Mouse (Mus musculus) large intestine, adult 2 months (tissue): Measurements from ENCODE around the gene Pard3b. TPM values are rescaled to one million over a fixed set of nuclear protein-coding genes. Genes with fewer than 3 reads are reported as not detected.

Source experiments
- DNase-seq: peaks from one replicate; pipeline ENCODE4 v3.0.0-alpha.2; 2012; ENCODE audit warnings: low read depth, low spot score
- WGBS: fragments of 180-500 bp; shearing (Covaris S2); methylation state at CpG from one replicate; pipeline ENCODE4 v1.1.7; 2018; 5-methylcytosine and 5-hydroxymethylcytosine counted together
- polyA plus RNA-seq: library from polyadenylated mRNA; depleted of rRNA; stranded (reverse); fragments of >200 nt; gene quantifications from 2 replicates; pipeline ENCODE4 v1.2.3, GENCODE M21; 2012

Gene Pard3b
- polyA plus RNA-seq, 1 experiment, result 1.9 TPM

DNA sequence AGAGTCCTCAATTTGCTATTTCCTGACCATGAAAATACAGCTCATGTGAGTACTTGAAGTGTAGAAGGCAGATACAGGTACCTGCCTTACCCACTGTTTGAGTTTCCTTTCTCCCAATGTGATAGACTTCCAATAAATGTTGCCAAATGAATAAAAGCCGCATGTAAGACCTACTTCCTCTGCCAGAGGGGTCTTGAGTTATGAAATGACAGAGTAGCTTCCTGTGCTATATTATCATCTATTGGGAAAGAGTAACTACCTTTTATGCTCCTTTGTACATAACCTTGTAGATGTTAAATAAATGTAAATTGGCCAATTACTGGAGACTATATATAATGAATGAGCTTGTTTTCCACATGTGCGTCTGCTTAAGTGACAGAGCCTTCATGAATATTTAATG is 574.7 kb downstream of the Pard3b start:
- DNase-seq, result no peak
- 90% methylated on average over 2 of the region's 2 CpGs for WGBS

DNA sequence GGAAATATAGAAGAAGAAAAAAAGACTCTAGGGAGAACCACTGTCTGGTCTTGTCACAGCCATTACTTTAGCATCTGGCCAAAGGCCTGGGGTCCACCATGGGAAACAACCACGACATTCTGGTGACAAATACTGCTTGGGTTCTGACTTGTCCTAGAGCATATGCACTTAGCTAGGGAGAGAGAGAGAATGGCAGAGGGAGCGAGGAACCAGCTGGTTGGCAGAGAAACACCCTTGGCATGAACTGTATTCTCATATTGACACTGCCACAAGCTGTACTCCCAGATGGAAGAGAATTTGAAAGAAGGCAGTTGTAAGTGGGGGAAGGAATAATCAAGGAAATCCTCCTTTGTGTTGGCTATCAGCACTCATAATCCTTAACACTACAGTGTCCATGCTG is 577.2 kb downstream of the Pard3b start:
- DNase-seq, result peak; percentile 10
- WGBS, result 63% methylated on average over 2 of the region's 2 CpGs

DNA sequence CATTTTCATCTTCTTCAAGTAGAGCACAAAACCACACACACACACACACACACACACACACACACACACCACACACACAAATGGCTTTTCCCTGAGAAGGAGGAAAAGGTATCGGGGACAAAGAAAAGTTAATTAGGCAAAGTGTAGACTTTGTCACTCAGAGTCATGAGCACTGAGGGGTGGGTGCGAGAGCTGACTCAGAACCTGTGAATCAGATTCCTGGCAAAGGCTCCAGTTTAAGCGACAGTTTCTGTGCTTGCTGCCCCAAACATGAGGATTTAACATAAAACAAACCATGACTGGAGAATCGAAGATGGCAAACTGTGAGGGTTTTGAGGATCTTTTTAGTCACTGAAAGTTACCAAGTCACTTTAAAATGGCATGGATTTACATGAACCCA is 577.9 kb downstream of the Pard3b start:
- 85% methylated on average over 4 of the region's 4 CpGs for WGBS
- no peak for DNase-seq

DNA sequence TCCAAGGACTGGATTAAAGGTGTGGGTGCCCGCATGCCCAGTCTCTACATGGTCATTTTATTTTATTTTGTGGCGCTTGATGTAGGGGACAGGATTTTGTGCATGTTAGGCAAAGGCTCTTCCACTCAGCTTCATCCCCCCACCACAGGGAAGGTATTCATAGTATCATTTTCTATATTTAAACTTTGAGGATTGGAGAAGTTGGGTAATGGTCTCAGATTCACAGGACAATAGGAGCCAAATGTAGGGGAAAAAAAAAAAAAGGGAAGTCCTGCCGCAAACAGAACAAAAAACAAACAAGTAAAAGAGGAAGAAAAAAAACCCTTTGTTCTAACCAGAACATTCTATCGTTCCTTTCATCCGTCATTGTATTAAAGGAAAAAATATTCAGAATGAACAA is 590.5 kb downstream of the Pard3b start:
- 86% methylated on average over 5 of the region's 5 CpGs for WGBS
- no peak for DNase-seq

DNA sequence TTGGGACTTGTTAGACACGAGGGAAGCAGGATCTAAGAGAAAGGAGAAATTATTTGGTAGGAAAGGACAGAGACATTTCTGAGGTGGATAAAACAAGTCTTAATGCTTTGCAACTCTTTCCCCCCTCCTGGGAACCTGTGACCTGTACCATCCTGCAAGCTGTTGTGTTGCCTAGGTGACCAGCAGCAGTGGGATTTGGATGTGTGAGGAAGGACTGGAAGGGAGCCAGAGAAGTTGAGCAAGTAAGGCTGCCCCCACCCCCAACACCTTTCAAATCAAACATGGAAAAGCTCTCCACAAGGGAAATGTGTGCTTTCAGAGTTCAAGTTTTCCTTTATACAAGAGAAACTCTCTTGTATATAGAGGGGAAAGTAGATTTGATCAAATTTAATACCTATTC is 595.4 kb downstream of the Pard3b start:
- WGBS, result 71% methylated on average over 1 of the region's 1 CpGs

DNA sequence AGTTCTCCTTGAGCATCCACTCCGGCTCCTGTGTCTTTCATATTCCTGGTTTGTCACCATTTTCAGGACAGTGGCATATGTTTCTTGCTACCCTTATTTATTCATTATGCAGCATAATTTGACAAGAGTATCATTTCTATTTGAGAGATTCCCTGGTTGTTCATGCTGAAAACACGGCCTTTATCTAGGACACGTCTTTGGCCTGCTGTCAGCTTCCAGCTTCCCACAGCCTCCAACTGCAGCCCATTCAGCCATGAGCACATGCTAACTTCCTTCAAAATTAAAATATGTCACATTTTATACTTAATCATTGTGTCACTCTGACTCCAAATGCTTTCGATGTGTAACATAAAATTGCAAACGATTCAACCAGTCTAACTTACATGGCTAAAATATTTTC is 596.5 kb downstream of the Pard3b start:
- 92% methylated on average over 5 of the region's 5 CpGs for WGBS
- no peak for DNase-seq

More for the DNA sequence above, 595.4 kb downstream of the Pard3b start:
- DNase-seq, result no peak

DNA sequence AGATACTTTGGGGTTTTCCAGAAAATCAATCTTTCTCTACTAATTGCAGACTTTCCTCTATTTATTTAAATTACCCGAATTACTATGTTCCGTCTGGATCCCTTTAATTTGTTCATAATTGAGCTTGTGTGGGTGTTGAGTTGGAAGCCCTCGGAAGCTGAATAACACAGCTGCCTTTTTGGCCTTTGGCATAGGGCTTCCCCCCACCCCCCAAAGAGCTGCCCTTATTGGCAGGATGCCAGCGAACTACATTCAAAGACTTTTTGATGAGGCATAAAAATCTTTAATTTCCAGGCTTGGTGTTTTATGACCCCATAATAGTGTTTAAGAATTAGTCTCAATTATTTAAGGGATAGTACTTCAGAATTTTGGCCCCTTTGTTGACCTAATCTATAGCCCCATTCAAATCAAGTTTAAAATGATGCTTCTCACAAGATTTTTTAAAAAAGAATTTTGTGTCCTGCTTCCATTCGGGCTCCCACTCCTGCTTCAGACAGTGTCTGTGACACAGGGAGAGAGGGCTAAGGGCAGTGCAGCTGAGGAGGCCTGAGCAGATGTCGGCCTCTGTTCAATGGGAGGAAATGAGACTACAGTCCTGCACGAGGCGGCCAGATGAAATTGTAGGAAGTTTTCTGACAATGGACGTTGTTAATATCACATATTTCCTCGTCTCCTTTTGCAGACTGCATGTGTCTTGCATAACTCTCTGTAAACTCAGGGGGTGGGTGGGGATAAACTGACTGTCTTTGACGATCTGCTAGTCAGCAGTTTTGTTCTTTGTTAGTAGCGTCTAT is 605.8 kb downstream of the Pard3b start:
- WGBS, result 47% methylated on average over 12 of the region's 12 CpGs

DNA sequence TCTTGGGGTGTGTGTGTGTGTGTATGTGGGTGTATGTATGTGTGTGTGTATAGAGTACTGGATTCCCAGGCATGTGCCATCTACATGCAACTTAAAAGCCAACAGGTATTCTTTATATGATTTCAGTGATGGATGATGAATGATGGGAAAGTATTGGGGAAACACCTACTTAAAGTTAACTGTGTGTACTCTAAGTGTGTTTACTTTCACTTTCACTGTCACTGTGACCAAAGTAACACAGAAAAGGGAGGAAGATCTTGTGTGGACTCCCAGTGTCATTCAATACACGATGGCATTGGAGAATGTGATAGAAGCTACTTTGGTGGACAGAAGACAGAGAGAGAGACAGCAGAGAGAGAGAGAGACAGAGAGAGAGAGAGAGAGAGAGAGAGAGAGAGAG is 613.8 kb downstream of the Pard3b start:
- WGBS, result 44% methylated on average over 1 of the region's 1 CpGs
- DNase-seq, result no peak

More for the DNA sequence above, 605.8 kb downstream of the Pard3b start:
- DNase-seq, result no peak

DNA sequence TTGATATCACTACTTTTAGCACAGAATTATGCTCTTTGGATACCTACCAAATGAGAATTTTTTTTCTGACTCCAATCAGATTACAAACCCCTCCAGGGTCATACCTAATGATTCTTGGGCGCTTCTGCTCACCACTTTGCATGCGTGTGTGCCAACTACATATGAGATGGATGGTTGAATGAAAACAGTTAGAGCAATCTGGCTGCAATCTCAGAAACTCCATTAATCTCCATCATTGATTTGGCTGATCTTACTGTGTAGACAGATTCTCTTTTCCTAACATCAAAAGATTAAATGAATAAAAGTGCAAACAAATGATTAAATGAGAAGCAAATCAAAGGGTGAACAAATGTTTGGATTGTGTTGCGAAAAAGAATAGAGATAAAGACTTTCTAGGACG is 615.7 kb downstream of the Pard3b start:
- WGBS, result 91% methylated on average over 4 of the region's 4 CpGs
- DNase-seq, result no peak

DNA sequence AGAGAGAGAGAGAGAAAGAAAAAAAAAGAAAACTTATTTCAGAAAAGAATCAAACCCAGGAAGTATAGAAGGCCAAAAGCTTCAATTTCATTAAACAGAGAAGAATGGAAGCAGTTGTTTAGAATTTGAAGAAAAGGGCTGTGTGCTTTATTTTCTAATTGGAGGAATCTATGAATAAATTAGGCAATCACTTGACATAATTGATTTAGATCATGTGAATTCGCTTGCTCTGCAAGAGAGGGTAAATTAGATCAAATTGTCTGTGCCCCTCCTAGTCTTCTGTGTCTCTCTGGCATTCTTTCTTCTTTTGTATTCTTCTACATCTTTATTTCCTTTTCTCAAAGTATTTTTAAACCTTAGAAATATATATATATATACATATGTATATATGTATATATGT is 616.3 kb downstream of the Pard3b start:
- DNase-seq, result no peak
- 96% methylated on average over 1 of the region's 1 CpGs for WGBS

DNA sequence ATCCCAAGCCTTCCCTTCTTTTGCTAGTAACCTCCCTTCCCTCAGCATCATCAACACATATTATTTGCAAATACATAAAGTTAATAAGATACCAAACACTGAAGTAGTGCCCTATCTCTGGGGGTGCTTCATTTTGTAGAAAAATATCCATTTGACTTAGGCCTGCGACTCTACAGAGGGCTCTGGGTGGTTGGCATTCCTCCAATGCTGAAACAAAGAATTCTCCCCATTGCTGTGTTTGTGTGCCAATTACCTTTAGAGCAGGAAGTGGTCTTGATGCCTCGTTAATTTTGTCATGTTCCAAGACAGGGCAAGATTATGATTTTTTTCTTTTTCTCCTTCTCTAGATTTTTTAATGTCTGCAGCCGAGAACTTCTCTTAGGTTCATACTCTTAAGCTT is 637.8 kb downstream of the Pard3b start:
- 80% methylated on average over 3 of the region's 3 CpGs for WGBS
- no peak for DNase-seq

DNA sequence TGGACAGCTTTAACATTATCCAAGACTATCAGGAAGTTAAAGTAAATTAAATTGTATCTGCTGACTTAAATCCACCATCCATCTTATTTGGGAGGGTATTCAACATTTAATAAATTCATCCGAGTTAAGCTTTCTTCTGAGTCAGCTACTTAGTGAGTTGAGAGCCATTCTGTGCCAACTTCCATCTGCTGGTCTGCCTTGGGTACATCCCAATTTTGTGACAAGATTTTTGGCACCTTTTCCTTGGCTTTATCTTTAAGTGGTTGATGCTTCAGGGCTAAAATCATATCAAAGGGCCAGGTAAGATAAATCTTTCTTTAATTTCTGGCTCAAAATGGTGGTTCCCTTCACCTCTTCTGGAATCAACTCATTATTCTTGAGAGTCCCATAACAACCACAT is 640.0 kb downstream of the Pard3b start:
- 78% methylated on average over 1 of the region's 1 CpGs for WGBS

DNA sequence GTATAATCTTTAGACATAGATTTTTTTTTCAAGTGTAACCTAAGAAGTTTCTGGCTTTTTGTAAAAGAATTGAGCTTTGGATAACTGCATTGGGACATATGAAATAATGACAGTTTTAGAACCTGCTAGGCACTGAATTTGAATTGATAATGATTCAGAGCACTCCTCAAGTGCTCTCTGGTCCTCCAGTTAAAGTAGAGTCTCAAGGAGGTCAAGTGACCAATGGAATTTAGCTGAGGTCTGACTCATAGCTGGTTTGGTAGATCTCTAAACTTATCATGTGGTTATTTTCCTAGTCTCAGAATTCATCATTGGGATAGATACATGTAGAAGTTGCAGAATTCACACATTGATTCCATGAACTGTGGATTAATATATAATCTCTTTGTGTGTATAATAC is 642.0 kb downstream of the Pard3b start:
- DNase-seq, result no peak

More for the DNA sequence above, 640.0 kb downstream of the Pard3b start:
- DNase-seq, result no peak

DNA sequence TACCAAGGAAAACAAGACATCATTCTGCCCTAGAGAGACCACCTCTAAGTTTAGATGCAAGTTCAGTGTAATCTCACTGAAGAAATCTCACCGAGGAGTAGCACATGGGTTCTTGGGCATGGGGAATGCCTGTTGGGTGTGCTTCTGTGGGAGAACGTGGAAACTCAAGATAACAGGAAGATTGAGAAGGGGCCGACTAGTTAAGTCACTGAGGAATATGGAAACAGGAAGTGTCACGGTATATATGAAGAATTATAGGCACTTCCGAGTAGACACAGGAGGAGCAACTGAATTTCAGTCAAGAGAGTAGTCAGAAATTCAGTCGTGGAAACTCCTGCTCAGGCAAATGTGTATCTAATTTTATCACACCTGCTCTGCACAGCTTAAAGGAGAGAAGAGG is 644.2 kb downstream of the Pard3b start:
- DNase-seq, result no peak
- 80% methylated on average over 6 of the region's 6 CpGs for WGBS

DNA sequence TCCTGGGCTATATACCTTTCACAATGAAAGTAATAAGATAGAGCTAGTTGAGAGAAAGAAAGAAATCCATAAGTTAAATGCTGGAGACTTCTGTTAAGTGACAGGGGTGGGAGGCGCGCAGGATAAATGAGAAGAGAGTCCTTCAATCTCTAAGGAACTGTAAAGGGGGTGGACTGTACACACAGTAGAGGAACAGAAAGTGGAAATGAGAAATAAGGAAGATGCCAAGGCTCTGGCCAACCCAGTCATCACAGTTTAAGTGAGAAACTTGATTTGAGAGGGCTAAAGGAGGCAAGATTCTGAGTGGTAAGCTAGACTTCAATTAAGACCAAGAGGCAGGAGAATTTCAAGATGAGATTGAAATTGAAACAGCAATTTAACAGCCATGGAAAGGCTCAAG is 645.0 kb downstream of the Pard3b start:
- WGBS, result 95% methylated on average over 2 of the region's 2 CpGs
- no peak for DNase-seq

DNA sequence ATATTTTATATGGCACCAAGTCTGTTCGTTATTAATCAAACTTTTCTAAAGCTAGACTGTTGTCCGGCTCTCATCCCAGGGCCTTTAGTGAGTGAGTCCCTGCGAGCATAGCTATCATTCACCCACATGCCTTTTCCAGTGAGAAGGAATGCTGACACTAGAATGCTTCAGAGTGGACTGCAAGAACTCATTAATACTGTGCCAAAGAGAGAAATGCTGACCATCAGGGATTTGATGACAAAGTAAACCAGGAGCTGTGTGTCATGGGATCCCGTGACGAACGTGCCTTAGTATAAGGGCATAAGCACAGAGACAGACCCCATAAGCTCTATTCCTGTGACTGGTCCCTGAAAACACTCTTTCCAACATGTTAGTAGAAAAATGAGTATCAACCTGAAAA is 670.8 kb downstream of the Pard3b start:
- 91% methylated on average over 6 of the region's 6 CpGs for WGBS

DNA sequence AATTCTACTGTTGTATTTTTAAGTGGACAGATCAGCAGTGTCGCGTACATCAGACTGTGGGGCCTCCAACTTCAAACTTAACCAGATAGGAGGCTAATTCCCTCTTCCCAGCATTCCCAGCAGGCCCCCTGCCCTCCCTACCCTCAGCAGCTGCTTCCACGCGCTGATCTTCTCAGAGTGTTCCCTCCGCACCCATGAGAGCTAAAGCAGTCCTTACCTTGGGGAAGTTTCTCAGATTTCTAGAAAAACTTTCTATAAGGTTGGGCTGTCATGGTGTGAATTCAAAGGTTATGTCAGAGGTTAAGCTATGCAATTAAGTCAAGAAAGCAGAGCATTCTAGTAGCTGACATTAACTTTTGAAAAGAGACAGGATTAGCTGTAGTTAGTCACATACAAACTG is 686.6 kb downstream of the Pard3b start:
- 91% methylated on average over 5 of the region's 5 CpGs for WGBS
- no peak for DNase-seq

More for the DNA sequence above, 670.8 kb downstream of the Pard3b start:
- DNase-seq, result no peak

DNA sequence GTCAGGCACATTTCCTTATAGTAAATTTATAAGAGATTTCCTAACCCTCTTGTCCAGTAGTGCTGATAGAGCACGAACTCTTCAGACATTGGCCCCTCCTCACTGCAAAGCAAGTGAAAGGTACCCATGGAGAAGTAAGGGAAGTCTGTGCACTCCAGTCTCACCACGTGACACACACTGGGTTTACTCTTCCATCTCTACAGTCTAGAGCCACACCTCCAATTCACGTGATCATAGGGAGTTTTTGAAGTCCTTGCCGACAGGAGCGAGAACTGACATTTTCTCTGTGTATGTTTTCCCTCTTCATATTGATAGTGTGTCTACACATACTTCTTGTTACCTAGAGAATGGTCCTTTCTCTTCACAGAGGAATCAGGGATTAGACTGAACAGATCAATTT is 689.1 kb downstream of the Pard3b start:
- no peak for DNase-seq
- WGBS, result 87% methylated on average over 5 of the region's 5 CpGs

DNA sequence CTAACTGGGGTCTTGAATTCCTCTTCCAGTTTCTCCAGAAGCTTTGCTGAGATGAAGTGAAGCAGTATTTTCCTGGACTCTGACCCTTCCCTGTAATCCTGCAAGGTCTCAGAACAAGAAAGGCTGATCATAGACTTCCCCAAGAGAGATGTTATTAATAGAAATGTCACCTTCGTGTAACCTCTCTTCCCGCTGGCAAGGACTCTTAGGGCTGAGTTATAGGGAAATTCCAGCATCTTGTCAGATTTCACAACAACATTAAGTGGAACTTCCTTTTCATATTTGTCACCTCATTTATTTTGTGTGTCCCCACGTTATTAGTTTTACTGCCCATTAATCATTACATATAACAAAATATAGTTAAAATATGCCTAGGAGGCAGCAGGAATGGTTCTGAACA is 690.2 kb downstream of the Pard3b start:
- 59% methylated on average over 3 of the region's 3 CpGs for WGBS
- DNase-seq, result no peak

DNA sequence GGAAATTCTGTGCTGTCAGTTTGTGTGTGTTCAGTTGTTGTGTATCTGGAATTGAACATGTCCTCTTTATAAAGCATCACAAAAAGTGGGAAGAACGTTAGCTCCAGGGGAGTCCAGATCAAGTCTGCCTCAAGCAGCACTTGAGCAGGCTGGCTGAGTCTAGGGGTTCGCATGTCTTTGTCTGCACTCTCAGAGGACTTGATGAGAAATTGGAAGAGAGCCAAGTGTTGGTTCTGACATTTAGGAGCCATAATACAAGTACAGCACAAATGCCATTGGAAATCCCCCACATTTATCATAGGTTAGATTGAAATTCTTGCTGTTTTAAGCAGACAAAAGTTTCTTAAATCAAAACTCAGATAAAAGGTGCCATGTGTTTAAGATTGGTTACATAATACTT is 694.4 kb downstream of the Pard3b start:
- 71% methylated on average over 2 of the region's 2 CpGs for WGBS
- DNase-seq, result no peak

DNA sequence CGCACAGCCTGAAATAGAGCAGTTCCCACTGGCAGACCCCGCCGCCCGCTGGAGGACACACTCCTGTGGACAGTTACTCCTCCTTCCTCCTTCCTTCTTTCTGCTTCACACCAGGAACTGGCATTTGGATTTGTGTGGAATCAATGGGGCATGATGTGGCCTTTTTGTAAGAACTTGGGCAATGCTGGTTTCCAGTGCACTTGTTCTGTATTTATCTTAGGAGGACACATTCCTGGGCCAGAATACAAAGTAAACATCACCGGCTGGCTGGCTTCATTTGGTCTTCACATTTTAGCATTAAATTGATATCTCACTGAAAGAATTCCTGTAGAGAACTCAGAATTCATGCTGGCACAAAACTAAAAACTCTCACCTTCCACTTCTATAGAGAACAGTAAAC is 695.6 kb downstream of the Pard3b start:
- WGBS, result 82% methylated on average over 5 of the region's 5 CpGs
- DNase-seq, result no peak

DNA sequence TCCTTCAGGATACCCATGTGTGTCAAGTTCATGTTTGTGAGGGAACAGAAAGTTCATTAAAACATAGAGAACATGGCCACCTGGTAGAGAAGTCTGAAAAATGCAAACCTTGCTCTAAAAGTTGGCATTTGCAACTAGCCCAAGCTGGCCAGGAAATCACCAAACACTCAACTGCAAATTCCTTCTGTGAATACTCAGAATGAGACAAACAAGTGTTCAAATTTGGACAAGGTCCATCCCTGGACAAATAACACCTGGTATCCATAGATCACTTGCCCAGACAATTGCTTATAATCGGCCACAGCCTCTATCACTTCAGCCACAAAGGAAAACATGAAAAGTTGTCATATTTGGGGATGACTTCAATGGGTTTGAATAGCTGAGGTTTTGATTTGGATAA is 701.6 kb downstream of the Pard3b start:
- no peak for DNase-seq
- WGBS, result 32% methylated on average over 1 of the region's 1 CpGs
